Mouse (Mus musculus) stomach, embryonic 14.5 days (tissue): ENCODE results near the gene Cda. TPM values are rescaled to one million over a fixed set of nuclear protein-coding genes. Genes with fewer than 3 reads are reported as not detected.

ENCODE experiments used
- ATAC-seq: fragments of 200-750 bp; cut with Nextera tagmentation; 2 replicates; pipeline ENCODE4 v1.8.0; 2017; ENCODE audit warnings: low read depth, moderate TSS enrichment; ENCODE audit not compliant: insufficient number of reproducible peaks, insufficient read depth, low FRiP score
- H3K27ac ChIP-seq: fragments of 300-500 bp; sonication (generic); 2 replicates; pipeline ENCODE4 v1.5.1; 2014; ENCODE audit warnings: mild to moderate bottlenecking, low read length, moderate library complexity, mixed read lengths
- H3K27me3 ChIP-seq: fragments of 300-500 bp; sonication (generic); 2 replicates; pipeline ENCODE4 v1.6.1; 2014; ENCODE audit warnings: low read length, control low read depth, mixed read lengths; ENCODE audit not compliant: control insufficient read depth, insufficient read depth
- H3K36me3 ChIP-seq: fragments of 300-500 bp; sonication (generic); 2 replicates; pipeline ENCODE4 v1.6.1; 2014; ENCODE audit warnings: mild to moderate bottlenecking, control low read depth, low read length, moderate library complexity, mixed read lengths; ENCODE audit not compliant: control insufficient read depth, insufficient read depth
- H3K4me1 ChIP-seq: fragments of 300-500 bp; sonication (generic); 2 replicates; pipeline ENCODE4 v1.6.1; 2014; ENCODE audit warnings: low read length, control low read depth, mixed read lengths; ENCODE audit not compliant: control insufficient read depth, insufficient read depth
- H3K4me2 ChIP-seq: fragments of 300-500 bp; sonication (generic); replicated peaks from 2 replicates; pipeline ENCODE4 v1.6.1; 2014; ENCODE audit warnings: low read depth, low read length, control low read depth
- H3K4me3 ChIP-seq: fragments of 300-500 bp; sonication (generic); 2 replicates; pipeline ENCODE4 v1.5.1; 2014; ENCODE audit warnings: low read depth, low read length, control low read depth
- H3K9ac ChIP-seq: fragments of 300-500 bp; sonication (generic); replicated peaks from 2 replicates; pipeline ENCODE4 v1.6.1; 2014; ENCODE audit warnings: low read depth, mild to moderate bottlenecking, control low read depth, low read length, moderate library complexity, mixed read lengths
- H3K9me3 ChIP-seq: fragments of 300-500 bp; sonication (generic); 2 replicates; pipeline ENCODE4 v1.6.1; 2016; ENCODE audit warnings: low read depth, low read length, control low read depth; ENCODE audit not compliant: control insufficient read depth
- WGBS: fragments of 180-500 bp; shearing (Covaris S2); extraction: QIAGEN DNeasy Blood & Tissue Kit; methylation state at CpG from one replicate; pipeline ENCODE4 v1.1.7; 2014; 5-methylcytosine and 5-hydroxymethylcytosine counted together
- polyA plus RNA-seq: library from polyadenylated mRNA; unstranded; fragments of >200 nt; fragmentation: Nextera tagmentation; extraction: Ambion mirVana; gene quantifications from 2 replicates; pipeline ENCODE4 v1.2.1, GENCODE M21; 2014

Gene Cda
- polyA plus RNA-seq, 1 experiment from 2014 or later: 8.3 TPM

DNA sequence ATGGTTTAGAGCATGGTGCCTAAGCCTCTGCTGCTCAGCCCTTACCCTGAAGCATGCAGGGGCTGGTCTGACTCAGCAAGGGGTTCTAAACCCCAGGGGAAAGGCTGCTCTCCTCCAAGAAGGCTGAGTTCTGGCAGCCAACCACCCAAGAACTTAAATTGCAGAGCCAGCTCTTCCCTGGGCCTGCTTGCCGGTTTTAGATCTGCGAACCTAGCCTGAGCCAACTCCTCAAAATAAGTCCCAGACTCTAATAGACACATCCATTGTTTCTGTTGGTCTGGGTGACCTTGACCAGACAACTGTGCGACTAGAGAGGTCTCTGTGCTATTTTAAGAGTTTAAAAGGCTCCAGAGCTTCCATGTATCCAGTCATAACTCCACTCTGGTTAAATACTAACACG lies 44.0 kb downstream of the Cda start:
- Histone ChIP-seq H3K9ac (no peak overlapping the region), H3K27me3 (no peaks in the 10 kb centered on the region), H3K36me3 (no peaks in the 10 kb centered on the region), H3K9me3 (no peaks in the 10 kb centered on the region), H3K4me2 (no peak overlapping the region), H3K4me3 (no peak overlapping the region), H3K27ac (peak overlapping the region; percentile 75), H3K4me1 (peaks cover 12% of the 10 kb centered on the region; the same call in 1 of the 2 replicates)
- no peak for ATAC-seq
- 56% methylated on average over 4 of the region's 4 CpGs for WGBS

GRCm38 (mm10) chr4:138322692-138323091 lies 45.1 kb downstream of the Cda start:
- Histone ChIP-seq H3K9me3 (no peaks in the 10 kb centered on the region), H3K4me2 (no peak overlapping the region), H3K9ac (no peak overlapping the region), H3K27ac (no peak overlapping the region), H3K4me3 (no peak overlapping the region), H3K36me3 (no peaks in the 10 kb centered on the region), H3K4me1 (peaks cover 12% of the 10 kb centered on the region; the same call in 1 of the 2 replicates), H3K27me3 (no peaks in the 10 kb centered on the region)
- ATAC-seq: no peak
- 63% methylated on average over 4 of the region's 4 CpGs for WGBS

DNA sequence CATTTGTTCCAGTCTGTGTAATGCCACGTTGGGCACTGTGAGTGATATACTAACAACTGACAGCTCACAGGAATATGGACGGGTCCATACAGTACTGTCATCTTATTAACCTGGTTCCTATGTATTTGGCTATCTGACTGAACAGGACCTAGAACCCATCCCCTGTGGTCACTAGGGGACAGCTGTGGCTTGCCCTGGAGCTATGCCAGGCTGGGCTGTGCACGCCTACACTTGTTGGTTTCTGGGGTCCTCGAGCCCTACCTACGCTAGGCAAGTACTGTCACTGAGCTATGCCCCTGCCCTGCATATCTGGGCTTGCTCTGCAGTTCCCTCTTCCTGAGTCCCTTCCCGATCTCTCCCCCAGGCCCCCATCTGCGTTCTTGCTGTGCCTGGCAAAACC lies 46.3 kb downstream of the Cda start:
- no peaks in the 10 kb centered on the region for H3K36me3 ChIP-seq
- no peaks in the 10 kb centered on the region for H3K27me3 ChIP-seq
- H3K4me2 ChIP-seq: no peak overlapping the region
- WGBS: 64% methylated on average over 7 of the region's 7 CpGs
- ATAC-seq: no peak
- no peaks in the 10 kb centered on the region for H3K9me3 ChIP-seq
- H3K9ac ChIP-seq: no peak overlapping the region
- peak overlapping the region; percentile 21; the same call in 1 of the 2 replicates for H3K27ac ChIP-seq
- no peak overlapping the region for H3K4me3 ChIP-seq
- H3K4me1 ChIP-seq: peaks cover 12% of the 10 kb centered on the region; the same call in 1 of the 2 replicates

- no peaks in the 10 kb centered on the region for H3K27me3 ChIP-seq
- H3K4me2 ChIP-seq: 0 out of 2 replicates have a peak overlapping the region, but pooled peaks have one; percentile 1
- H3K4me1 ChIP-seq: peaks cover 12% of the 10 kb centered on the region; the same call in 1 of the 2 replicates
- 61% methylated on average over 11 of the region's 11 CpGs for WGBS
- ATAC-seq: no peak
- H3K9ac ChIP-seq: no peak overlapping the region
- no peak overlapping the region; the same call in 1 of the 2 replicates for H3K27ac ChIP-seq
- H3K36me3 ChIP-seq: no peaks in the 10 kb centered on the region
- H3K9me3 ChIP-seq: no peaks in the 10 kb centered on the region
- no peak overlapping the region for H3K4me3 ChIP-seq
Measured at GRCm38 (mm10) chr4:138320711-138321110, 47.1 kb downstream of the Cda start.

DNA sequence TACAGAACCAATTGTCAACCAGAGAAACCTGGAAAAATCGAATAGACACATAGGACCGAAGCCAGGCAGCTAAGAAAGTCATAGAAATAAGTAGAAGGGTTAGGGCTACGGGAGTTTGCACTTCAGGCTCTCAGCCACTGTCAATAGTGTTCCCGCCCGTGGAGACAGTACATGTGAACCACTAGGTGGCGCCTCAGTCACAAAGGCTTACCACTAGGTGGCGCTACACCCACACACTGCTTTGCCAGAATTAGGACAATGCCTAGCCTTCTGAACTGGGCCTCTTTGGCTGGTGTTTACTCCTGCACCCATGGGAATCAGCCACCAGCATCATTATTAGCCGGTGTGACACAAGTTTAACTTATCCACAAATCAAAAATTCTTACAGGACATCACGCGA lies 48.3 kb downstream of the Cda start:
- peaks cover 12% of the 10 kb centered on the region; the same call in 1 of the 2 replicates for H3K4me1 ChIP-seq
- no peak for ATAC-seq
- no peak overlapping the region for H3K9ac ChIP-seq
- H3K9me3 ChIP-seq: no peaks in the 10 kb centered on the region
- H3K36me3 ChIP-seq: no peaks in the 10 kb centered on the region
- H3K4me3 ChIP-seq: no peak overlapping the region
- no peaks in the 10 kb centered on the region for H3K27me3 ChIP-seq
- H3K4me2 ChIP-seq: no peak overlapping the region
- H3K27ac ChIP-seq: no peak overlapping the region
- WGBS: 36% methylated on average over 10 of the region's 10 CpGs

GRCm38 (mm10) chr4:138318509-138319266 lies 49.1 kb downstream of the Cda start:
- 0 out of 2 replicates have a peak, but pooled peaks have one; percentile 39 for ATAC-seq

GRCm38 (mm10) chr4:138316369-138316768 lies 51.4 kb downstream of the Cda start:
- WGBS: 92% methylated on average over 6 of the region's 6 CpGs
- no peak overlapping the region for H3K4me3 ChIP-seq
- no peaks in the 10 kb centered on the region for H3K9me3 ChIP-seq
- 0 out of 2 replicates have a peak, but pooled peaks cover 2% of the 10 kb centered on the region for H3K4me1 ChIP-seq
- H3K4me2 ChIP-seq: no peak overlapping the region
- H3K27me3 ChIP-seq: no peaks in the 10 kb centered on the region
- no peak overlapping the region for H3K27ac ChIP-seq
- peaks cover 16% of the 10 kb centered on the region; the same call in 1 of the 2 replicates for H3K36me3 ChIP-seq
- no peak overlapping the region for H3K9ac ChIP-seq
- no peak for ATAC-seq

More at GRCm38 (mm10) chr4:138318509-138319266, 49.1 kb downstream of the Cda start:
- Histone ChIP-seq H3K27me3 (no peaks in the 10 kb centered on the region), H3K9ac (no peak overlapping the region), H3K4me2 (no peak overlapping the region), H3K9me3 (no peaks in the 10 kb centered on the region), H3K27ac (no peak overlapping the region), H3K4me1 (peaks cover 10% of the 10 kb centered on the region; the same call in 1 of the 2 replicates), H3K36me3 (no peaks in the 10 kb centered on the region; the same call in 1 of the 2 replicates), H3K4me3 (no peak overlapping the region)
- 53% methylated on average over 6 of the region's 6 CpGs for WGBS

DNA sequence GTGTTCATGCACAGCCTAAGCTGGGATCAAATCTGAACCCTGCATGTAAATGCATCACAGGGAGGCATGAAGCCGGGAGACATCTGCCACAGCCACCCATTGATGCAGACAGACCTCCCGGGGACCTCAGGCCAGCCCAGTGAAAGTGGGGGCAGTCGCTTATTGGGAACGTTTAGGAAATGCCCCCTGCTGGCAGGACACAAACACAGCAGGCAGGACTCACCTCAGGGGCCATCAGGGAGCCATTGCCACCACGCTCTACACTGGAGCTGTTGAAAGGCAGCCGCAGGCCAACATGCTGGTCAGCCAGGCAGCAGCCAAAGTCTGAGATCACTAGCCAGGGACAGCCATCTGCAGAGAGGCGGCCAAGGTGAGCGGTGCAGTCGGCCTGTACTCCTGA lies 52.0 kb downstream of the Cda start:
- Histone ChIP-seq H3K27ac (no peak overlapping the region), H3K27me3 (no peaks in the 10 kb centered on the region), H3K4me2 (no peak overlapping the region), H3K4me1 (no peaks in the 10 kb centered on the region), H3K9me3 (no peaks in the 10 kb centered on the region), H3K9ac (no peak overlapping the region), H3K36me3 (peaks cover 22% of the 10 kb centered on the region; the same call in 1 of the 2 replicates), H3K4me3 (no peak overlapping the region)
- no peak for ATAC-seq
- WGBS: 73% methylated on average over 9 of the region's 9 CpGs
